Mouse (Mus musculus): Measurements from ENCODE around the gene Gm5799.
"Not testable (repeated sequence)": the region's sequence is repeated elsewhere in the genome, so short reads cannot be mapped to it uniquely, and the experiment has no call there.

The Gm5799 gene

DNA sequence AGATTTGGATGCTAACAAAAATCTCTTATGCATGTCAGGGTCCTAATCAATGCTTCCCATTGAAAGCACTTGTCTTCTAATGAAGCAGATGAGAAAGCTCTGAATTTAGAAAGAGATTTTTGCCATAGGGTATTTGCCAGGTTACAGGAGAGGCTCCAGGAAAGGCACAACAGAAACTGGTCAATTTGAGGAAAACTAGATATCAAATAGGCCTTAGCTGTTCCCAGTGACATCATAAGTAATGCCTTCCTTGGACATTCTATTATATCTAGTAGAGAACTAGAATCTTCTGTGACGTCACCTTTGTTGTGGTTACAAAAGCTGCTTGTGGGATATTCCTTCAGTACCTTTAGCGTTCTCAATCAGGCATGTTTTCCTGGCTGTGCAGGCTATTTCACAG is at the start of gene Gm5799:
TSS of gene Gm5799 (plus strand) at position 301 of the 400 bp plus-strand sequence.
- DNase-seq (ENCODE audit: extremely low spot score, low read depth, low spot score): not testable (repeated sequence)

DNA sequence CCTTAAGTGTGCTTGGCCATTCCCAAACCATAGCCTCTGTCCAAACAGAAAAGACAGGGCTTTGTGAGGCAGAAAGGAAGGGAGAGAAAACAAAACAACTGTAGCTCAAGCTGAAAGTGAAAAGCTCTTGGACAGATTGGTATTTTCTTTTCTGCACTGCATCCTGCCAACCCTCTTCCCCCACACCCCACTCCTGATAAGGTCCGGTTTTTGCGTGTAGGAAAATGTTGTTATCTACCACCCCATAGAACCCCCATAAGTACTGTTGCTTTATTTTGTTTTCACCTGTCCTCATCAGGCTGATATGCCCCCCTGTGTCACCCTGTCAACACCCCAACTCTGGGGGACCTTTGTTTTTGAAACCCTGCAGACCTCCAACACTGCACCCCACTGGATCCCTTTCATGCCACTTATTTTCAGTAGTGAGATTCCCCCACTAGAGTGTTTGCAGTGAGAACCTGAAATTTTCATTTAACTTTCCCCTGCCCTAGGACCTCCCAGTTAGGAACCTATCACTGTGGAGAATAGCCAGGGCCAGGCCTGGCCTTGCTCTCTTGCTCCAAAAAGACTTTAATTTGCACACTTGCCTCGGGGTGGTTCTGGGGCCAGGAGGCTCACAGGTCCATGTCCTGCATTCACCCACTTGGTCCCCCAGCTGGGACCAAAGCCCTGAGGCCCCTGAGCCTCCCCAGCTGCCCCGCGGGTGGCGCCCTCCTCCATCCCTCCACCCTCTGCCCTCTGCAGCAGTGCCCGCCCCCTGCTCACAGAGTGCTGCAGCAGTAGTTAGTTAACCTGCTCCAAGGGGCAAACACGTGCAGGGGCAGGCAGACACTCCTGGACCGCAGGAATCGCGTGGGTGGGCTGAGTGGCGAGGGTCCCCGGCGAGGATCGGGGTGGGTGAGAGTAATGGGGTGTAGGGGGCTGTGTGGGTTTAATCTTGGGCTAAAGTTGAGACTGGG is 12.0 kb upstream of the Gm5799 start:
- DNase-seq (ENCODE audit: extremely low spot score, low read depth, low spot score): not testable (repeated sequence)

DNA sequence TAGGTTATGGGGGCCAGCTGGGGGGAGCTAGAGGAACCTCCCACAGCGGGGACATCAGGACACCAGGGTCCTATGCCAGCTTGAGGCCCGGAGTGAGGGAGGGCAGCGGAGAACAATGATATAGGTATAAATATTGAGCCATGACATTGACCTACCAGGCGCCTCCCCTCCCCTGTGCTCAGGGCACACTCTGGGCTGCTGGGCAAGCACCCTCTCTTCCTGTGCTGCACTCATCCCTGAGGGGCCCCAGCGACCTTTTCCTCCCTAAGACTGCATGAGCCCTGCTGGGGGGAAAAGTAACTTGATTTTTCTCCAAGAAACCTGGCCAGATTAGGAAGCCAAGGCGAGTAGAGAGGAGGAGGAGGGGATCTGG is 11.4 kb upstream of the Gm5799 start:
- DNase-seq (ENCODE audit: extremely low spot score, low read depth, low spot score): not testable (repeated sequence)

DNA sequence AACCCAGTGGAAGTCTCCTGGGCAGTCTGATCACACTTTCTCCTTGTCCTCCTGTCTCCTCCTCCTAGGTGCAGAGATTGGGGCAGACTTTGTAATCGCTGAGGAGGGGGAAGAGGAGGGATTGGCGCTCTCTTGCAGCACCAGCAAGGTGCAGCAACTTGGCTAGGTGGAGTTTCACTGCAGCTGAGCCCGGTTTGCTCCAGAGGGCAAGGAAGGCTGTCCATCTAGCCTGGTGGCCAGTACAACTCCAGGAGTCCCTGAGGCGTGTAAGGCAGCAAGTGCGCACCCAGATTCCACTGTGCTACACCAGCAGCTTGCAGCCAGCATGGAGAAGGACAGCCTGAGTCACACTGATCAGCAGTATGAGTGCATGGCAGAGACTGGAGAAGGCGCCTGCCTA is 11.0 kb upstream of the Gm5799 start:
- not testable (repeated sequence) for DNase-seq (ENCODE audit: extremely low spot score, low read depth, low spot score)

DNA sequence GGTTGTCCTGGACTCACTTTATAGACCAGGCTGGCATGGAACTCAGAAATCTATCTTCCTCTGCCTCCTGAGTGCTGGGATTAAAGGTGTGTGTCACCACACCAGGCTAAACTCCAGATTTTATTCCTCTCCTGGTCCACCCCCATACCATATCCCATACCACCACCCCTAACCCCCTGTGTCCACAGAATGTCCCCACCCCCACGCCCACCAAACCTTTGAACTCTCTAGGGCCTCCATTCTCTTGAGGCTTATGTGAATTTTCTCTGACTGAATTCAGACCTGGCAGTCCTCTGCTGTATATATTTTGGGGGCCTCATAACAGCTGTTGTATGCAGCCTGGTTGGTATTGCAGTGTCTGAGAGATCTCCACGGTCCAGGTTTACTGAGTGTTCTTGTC is 5.2 kb upstream of the Gm5799 start:
- DNase-seq (ENCODE audit: extremely low spot score, low read depth, low spot score): not testable (repeated sequence)

DNA sequence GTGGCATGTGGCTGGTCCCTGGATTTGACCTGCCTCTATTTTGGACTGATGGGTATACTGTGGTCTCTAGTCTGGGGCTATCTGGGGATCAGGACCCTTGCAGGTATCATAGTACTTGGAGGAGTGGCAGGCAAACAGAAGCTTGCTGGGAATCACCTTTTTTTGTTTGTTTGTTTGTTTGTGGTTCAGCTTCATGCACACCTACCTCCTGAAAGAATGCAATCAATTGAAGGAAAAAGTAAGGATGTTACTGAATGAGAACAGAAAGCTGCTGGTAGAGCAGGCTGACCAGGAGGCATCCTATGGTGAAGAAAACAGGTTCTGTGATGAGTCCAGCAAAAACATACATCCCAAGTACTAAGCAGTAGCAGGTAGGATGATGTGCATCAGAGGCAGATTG is 2.9 kb downstream of the Gm5799 start:
- not testable (repeated sequence) for DNase-seq (ENCODE audit: extremely low spot score, low read depth, low spot score)

DNA sequence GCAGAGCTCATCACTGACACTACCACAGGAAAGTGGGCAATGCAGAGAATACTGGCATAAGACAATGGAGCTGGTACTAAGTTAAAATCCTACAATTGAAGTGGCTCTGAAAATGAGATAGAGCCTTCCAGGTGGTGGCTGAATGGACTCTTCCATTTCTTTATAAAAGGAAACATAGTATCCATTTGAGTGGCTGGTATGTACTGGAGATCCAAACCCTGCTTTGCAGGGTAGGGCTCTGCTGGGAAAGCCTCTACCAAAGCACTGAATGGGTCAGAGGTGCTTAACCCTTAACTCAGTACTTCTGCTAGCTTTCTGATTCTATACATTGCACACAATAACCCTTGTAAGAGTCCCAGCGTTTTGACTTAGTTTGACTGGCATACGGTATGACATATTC is 8.9 kb downstream of the Gm5799 start:
- DNase-seq (ENCODE audit: extremely low spot score, low read depth, low spot score): not testable (repeated sequence)

DNA sequence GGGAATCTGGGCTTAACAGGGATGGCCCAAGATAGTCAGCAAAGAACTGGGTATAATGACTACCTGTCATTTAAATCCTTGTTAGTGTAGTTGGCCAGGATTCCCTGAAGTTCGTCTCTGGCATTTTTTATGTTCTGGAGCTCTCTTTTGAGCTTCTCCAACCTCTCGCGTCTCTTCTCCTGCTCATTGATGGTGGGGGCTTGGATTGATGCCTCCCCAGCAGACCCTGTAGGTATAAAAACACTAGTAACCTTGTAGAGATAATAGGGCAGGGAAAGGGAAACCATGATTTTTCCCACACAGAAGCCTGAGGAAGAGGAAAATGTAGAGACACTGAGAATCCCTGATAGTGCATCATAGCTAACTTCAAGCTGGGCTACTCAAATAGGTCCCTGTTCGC is 34.6 kb downstream of the Gm5799 start:
- not testable (repeated sequence) for DNase-seq (ENCODE audit: extremely low spot score, low read depth, low spot score)

DNA sequence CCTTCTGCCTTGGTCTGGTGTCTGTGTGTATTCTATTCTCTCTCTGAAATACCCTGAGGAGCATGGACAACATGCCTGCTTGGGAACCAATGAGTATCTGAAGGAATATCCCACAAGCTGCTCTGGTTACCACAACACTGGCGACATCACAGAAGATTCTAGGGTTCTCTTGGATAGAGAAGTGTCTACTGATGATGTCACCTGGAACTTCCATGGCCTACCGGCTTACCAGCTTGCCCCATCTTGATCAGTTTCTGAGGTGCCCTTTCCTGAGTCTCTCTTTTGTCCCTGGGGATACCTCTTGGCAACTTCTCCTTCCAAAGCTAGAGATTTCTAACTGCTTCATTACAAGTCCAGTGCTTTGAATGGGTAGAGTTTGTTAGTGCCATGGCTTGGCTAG is 35.7 kb downstream of the Gm5799 start, which contains the start of gene Gm17654:
TSS of gene Gm17654 (minus strand) at position 101 of the 400 bp plus-strand sequence.
- not testable (repeated sequence) for DNase-seq (ENCODE audit: extremely low spot score, low read depth, low spot score)
